Comparison of ENCODE assay signal across 11 mouse cellular contexts in genomic region chr7:15954436-15954835, GRCm38 (mm10). TPM values are rescaled to one million over a fixed set of nuclear protein-coding genes. Genes with fewer than 3 reads are reported as not detected.
DNase-seq lines count a peak whose midpoint lies in the region; ATAC-seq and TF ChIP-seq lines count a peak whose summit lies in the region.
"Had no signal": no experiment of that assay in that cellular context is flagged by ENCODE, and none has a peak within 500 bp of the region (broad histone marks: within the 10 kb centered on the region; RNA-seq: fewer than 3 reads in every experiment).

No protein-coding gene starts in this region.

- no peaks in the 10 kb centered on the region for H3K27me3 ChIP-seq in heart, embryonic 10.5 days (ENCODE audit: insufficient read depth, poor library complexity, severe bottlenecking)
- H3K27me3 ChIP-seq in kidney, embryonic 15.5 days = no peaks in the 10 kb centered on the region
- H3K27me3 ChIP-seq in MEL (ENCODE audit: control insufficient read depth in 1 of 2, insufficient read depth in 2 of 2, low read length in 2 of 2) = no peaks in the 10 kb centered on the region
- peaks cover 10% of the 10 kb centered on the region for H3K27me3 ChIP-seq in liver, embryonic 11.5 days (replicated peaks; ENCODE audit: control insufficient read depth, insufficient read depth, low read length)

- TF ChIP-seq POLR2A in MEL (IDR thresholded peaks at IDR 0.05; ENCODE audit: control insufficient read depth in 1 of 2, insufficient read depth in 1 of 2, low read depth in 1 of 2, low read length in 2 of 2, poor library complexity in 1 of 2) = no peak

- H3K4me3 ChIP-seq in heart, embryonic 10.5 days = no peak overlapping the region
- H3K4me3 ChIP-seq in kidney, embryonic 15.5 days (replicated peaks) = no peak overlapping the region
- peak overlapping the region; percentile 20 to 55; a peak in 3 of 4 replicates for H3K4me3 ChIP-seq in MEL (ENCODE audit: control insufficient read depth in 1 of 2, insufficient read depth in 1 of 2, low read depth in 2 of 2, low read length in 2 of 2)
- peak overlapping the region; percentile 45; the same call in 1 of the 2 replicates for H3K4me3 ChIP-seq in liver, embryonic 11.5 days (ENCODE audit: low read depth, low read length)
- H3K4me3 ChIP-seq: myocyte had no signal

- H3K4me2 ChIP-seq in kidney, embryonic 15.5 days = no peak overlapping the region
- peak overlapping the region; percentile 76 for H3K4me2 ChIP-seq in liver, embryonic 11.5 days

- no peak for ATAC-seq in kidney, embryonic 15.5 days (replicated peaks; ENCODE audit: low FRiP score)
- peak; percentile 32 for ATAC-seq in liver, embryonic 11.5 days (replicated peaks; ENCODE audit: low FRiP score)

- peaks cover 23% of the 10 kb centered on the region for H3K4me1 ChIP-seq in heart, embryonic 10.5 days
- peaks cover 17% of the 10 kb centered on the region for H3K4me1 ChIP-seq in kidney, embryonic 15.5 days
- peaks cover 0 to 43% of the 10 kb centered on the region in 2 experiments; a peak in 2 of 4 replicates for H3K4me1 ChIP-seq in MEL (ENCODE audit: control insufficient read depth in 1 of 2, insufficient read depth in 2 of 2, low read length in 2 of 2)
- peaks cover 36% of the 10 kb centered on the region for H3K4me1 ChIP-seq in liver, embryonic 11.5 days (replicated peaks; ENCODE audit: control insufficient read depth, insufficient read depth, low read length)

- no peak overlapping the region for H3K9ac ChIP-seq in kidney, embryonic 15.5 days
- peak overlapping the region; percentile 17; the same call in 1 of the 2 replicates for H3K9ac ChIP-seq in MEL (ENCODE audit: control insufficient read depth, low read depth, low read length, poor library complexity, severe bottlenecking)
- no peak overlapping the region for H3K9ac ChIP-seq in liver, embryonic 11.5 days (ENCODE audit: low read depth, low read length)

- H3K27ac ChIP-seq in heart, embryonic 10.5 days = 0 out of 2 replicates have a peak overlapping the region, but pooled peaks have one; percentile 73
- 0 out of 2 replicates have a peak overlapping the region, but pooled peaks have one; percentile 60 for H3K27ac ChIP-seq in kidney, embryonic 15.5 days
- H3K27ac ChIP-seq in MEL (ENCODE audit: control insufficient read depth, low read depth, low read length) = peak overlapping the region; percentile 82
- H3K27ac ChIP-seq in liver, embryonic 11.5 days (ENCODE audit: low read depth, low read length) = peak overlapping the region; percentile 46; the same call in 1 of the 2 replicates

- intact Hi-C loops in heart, postnatal 25 days (cut with DNase I) = no loop called here

- WGBS in heart, embryonic 10.5 days = 80% methylated on average over 7 of the region's 7 CpGs
- 93% methylated on average over 7 of the region's 7 CpGs for whole genome bisulfite sequencing in kidney, embryonic 15.5 days
- 50% methylated on average over 7 of the region's 7 CpGs for WGBS in liver, embryonic 11.5 days

- peaks cover 46% of the 10 kb centered on the region for H3K36me3 ChIP-seq in heart, embryonic 10.5 days
- peaks cover 53% of the 10 kb centered on the region for H3K36me3 ChIP-seq in kidney, embryonic 15.5 days
- H3K36me3 ChIP-seq in MEL (ENCODE audit: control insufficient read depth in 1 of 2, insufficient read depth in 2 of 2, low read length in 2 of 2) = peaks cover 0 to 31% of the 10 kb centered on the region in 2 experiments; a peak in 2 of 4 replicates
- no peaks in the 10 kb centered on the region for H3K36me3 ChIP-seq in liver, embryonic 11.5 days (ENCODE audit: control insufficient read depth, insufficient read depth, low read length)

- peak in 1 of 2 experiments; percentile 83; a peak in 2 of 4 replicates for TF ChIP-seq EP300 in MEL (IDR thresholded peaks at IDR 0.05; ENCODE audit: low read depth in 1 of 2, low read length in 2 of 2)

- H3K9me3 ChIP-seq in heart, embryonic 10.5 days = 0 out of 2 replicates have a peak, but pooled peaks cover 4% of the 10 kb centered on the region
- H3K9me3 ChIP-seq in kidney, embryonic 15.5 days (replicated peaks) = 0 out of 2 replicates have a peak, but pooled peaks cover 4% of the 10 kb centered on the region
- no peaks in the 10 kb centered on the region for H3K9me3 ChIP-seq in MEL (replicated peaks; ENCODE audit: insufficient read depth, low read length)
- no peaks in the 10 kb centered on the region for H3K9me3 ChIP-seq in liver, embryonic 11.5 days (ENCODE audit: control insufficient read depth, low read length)

- TF ChIP-seq RAD21 in MEL (IDR thresholded peaks at IDR 0.05; ENCODE audit: low read depth, low read length) = no peak

- no peaks in the 10 kb centered on the region for H3K79me2 ChIP-seq in MEL (ENCODE audit: control insufficient read depth, insufficient read depth, low read length, poor library complexity)

- TF ChIP-seq CTCF in MEL (IDR thresholded peaks at IDR 0.05 in 2 of 3, conservative IDR thresholded peaks at IDR 0.05 in 1 of 3; ENCODE audit: control insufficient read depth in 1 of 3, insufficient read depth in 1 of 3, low read depth in 2 of 3, low read length in 3 of 3, poor library complexity in 1 of 3, severe bottlenecking in 1 of 3) = no peak

- no peak for DNase-seq in heart, embryonic 10.5 days (ENCODE audit: low spot score)
- DNase-seq in heart, postnatal 25 days (ENCODE audit: low spot score) = no peak
- DNase-seq in kidney, adult 18-20 months = no peak
- DNase-seq in MEL (ENCODE audit: low read depth, low spot score) = peak; percentile 84
- no peak for DNase-seq in liver, embryonic 11.5 days (ENCODE audit: low spot score)
- DNase-seq in ovary, postnatal 14 days (ENCODE audit: low spot score) = no peak
- DNase-seq in natural killer cell, adult 2 months (ENCODE audit: low spot score in 2 of 2) = no peak
- DNase-seq: cerebellum, adult 9-10 months; layer of hippocampus, postnatal 36 days had no signal

TF ChIP-seq in MEL, 35 proteins besides CTCF, POLR2A, EP300 and RAD21 (continues in another document):
- TF ChIP-seq ZC3H11A (IDR thresholded peaks at IDR 0.05; ENCODE audit: low read depth, low read length) = no peak
- TF ChIP-seq GABPA (IDR thresholded peaks at IDR 0.05; ENCODE audit: low read depth, low read length) = no peak
- TF ChIP-seq BHLHE40 (IDR thresholded peaks at IDR 0.05; ENCODE audit: borderline replicate concordance, low read depth, low read length) = no peak
- 0 out of 2 replicates have a peak, but pooled peaks have one; percentile 28 for TF ChIP-seq ZMIZ1 (IDR thresholded peaks at IDR 0.05; ENCODE audit: low read depth, low read length)
- peak; percentile 61; the same call in 1 of the 2 replicates for TF ChIP-seq ETS1 (IDR thresholded peaks at IDR 0.05; ENCODE audit: low read depth, low read length)
- TF ChIP-seq SMC3 (IDR thresholded peaks at IDR 0.05; ENCODE audit: low read depth, low read length) = no peak
- peak; percentile 76; the same call in 1 of the 2 replicates for TF ChIP-seq MAX (IDR thresholded peaks at IDR 0.05; ENCODE audit: low read length)
- TF ChIP-seq TBP (IDR thresholded peaks at IDR 0.05; ENCODE audit: low read depth, low read length) = no peak
- TF ChIP-seq CHD2 (IDR thresholded peaks at IDR 0.05; ENCODE audit: low read length) = no peak
- no peak for TF ChIP-seq NRF1 (IDR thresholded peaks at IDR 0.05; ENCODE audit: insufficient read depth, low read depth, low read length, poor library complexity, severe bottlenecking)
- TF ChIP-seq MEF2A (IDR thresholded peaks at IDR 0.05; ENCODE audit: extremely low read depth, insufficient replicate concordance, low read depth, low read length, poor library complexity, severe bottlenecking) = no peak
- TF ChIP-seq RCOR1 (IDR thresholded peaks at IDR 0.05; ENCODE audit: low read depth, low read length) = no peak; the same call in 1 of the 2 replicates
- no peak for TF ChIP-seq HCFC1 (IDR thresholded peaks at IDR 0.05; ENCODE audit: low read depth, low read length)
- no peak for TF ChIP-seq POLR2AphosphoS2 (IDR thresholded peaks at IDR 0.05; ENCODE audit: low read length)
- TF ChIP-seq MAZ (IDR thresholded peaks at IDR 0.05; ENCODE audit: low read depth, low read length) = no peak
- no peak for TF ChIP-seq E2F4 (IDR thresholded peaks at IDR 0.05; ENCODE audit: borderline replicate concordance, low read depth, low read length)
- no peak for TF ChIP-seq UBTF (IDR thresholded peaks at IDR 0.05; ENCODE audit: borderline replicate concordance, insufficient read depth, low read depth, low read length)
- TF ChIP-seq ZKSCAN1 (IDR thresholded peaks at IDR 0.05; ENCODE audit: low read depth, low read length) = no peak
- TF ChIP-seq USF2 (IDR thresholded peaks at IDR 0.05; ENCODE audit: borderline replicate concordance in 1 of 2, insufficient read depth in 1 of 2, low read depth in 1 of 2, low read length in 2 of 2) = no peak

RNA-seq across cellular contexts. Expression of gene Nop53, which starts 8.6 kb away (rescaled TPM):
- polyA plus RNA-seq in heart, embryonic 10.5 days (2016; fragmentation: Nextera tagmentation; extraction: Ambion mirVana) = 136 and 152 TPM in 2 replicates
- 100 to 1,000 TPM; 123 to 127 TPM for total RNA-seq in heart, postnatal 25 days (2021)
- polyA plus RNA-seq in kidney, embryonic 15.5 days (2015; fragmentation: Nextera tagmentation; extraction: Ambion mirVana) = 194 and 195 TPM in 2 replicates
- 310 and 359 TPM in 2 replicates for total RNA-seq in MEL (2012; rRNA removed)
- 100 to 1,000 TPM in 1 of 2 experiments, not detected in 1; 482 TPM for polyA plus RNA-seq in MEL (2012; ENCODE audit: insufficient read depth in 1 of 2, insufficient read length in 2 of 2, low read depth in 1 of 2, low replicate concordance in 2 of 2, missing spikeins in 1 of 2)
- polyA plus RNA-seq in liver, embryonic 11.5 days (2014; fragmentation: Nextera tagmentation; extraction: Ambion mirVana) = 217 and 219 TPM in 2 replicates

RNA-seq across cellular contexts. Expression of gene Ehd2, which starts 12.9 kb away (rescaled TPM):
- polyA plus RNA-seq in heart, embryonic 10.5 days (2016; fragmentation: Nextera tagmentation; extraction: Ambion mirVana) = 22.1 and 26.2 TPM in 2 replicates
- 100 to 1,000 TPM; 112 to 129 TPM for total RNA-seq in heart, postnatal 25 days (2021)
- polyA plus RNA-seq in kidney, embryonic 15.5 days (2015; fragmentation: Nextera tagmentation; extraction: Ambion mirVana) = 39.4 and 39.5 TPM in 2 replicates
- total RNA-seq in MEL (2012; rRNA removed) = 2.5 and 3.2 TPM in 2 replicates
- 1 to 10 TPM in 1 of 2 experiments, not detected in 1; 6.2 TPM for polyA plus RNA-seq in MEL (2012; ENCODE audit: insufficient read depth in 1 of 2, insufficient read length in 2 of 2, low read depth in 1 of 2, low replicate concordance in 2 of 2, missing spikeins in 1 of 2)
- polyA plus RNA-seq in liver, embryonic 11.5 days (2014; fragmentation: Nextera tagmentation; extraction: Ambion mirVana) = 7.5 and 10.8 TPM in 2 replicates

RNA-seq across cellular contexts. Expression of gene Selenow, which starts 32.2 kb away (rescaled TPM):
- polyA plus RNA-seq in heart, embryonic 10.5 days (2016; fragmentation: Nextera tagmentation; extraction: Ambion mirVana) = 750 and 752 TPM in 2 replicates
- total RNA-seq in heart, postnatal 25 days (2021) = 100 to 1,000 TPM; 148 to 155 TPM
- 745 and 748 TPM in 2 replicates for polyA plus RNA-seq in kidney, embryonic 15.5 days (2015; fragmentation: Nextera tagmentation; extraction: Ambion mirVana)
- 13.1 and 15.8 TPM in 2 replicates for total RNA-seq in MEL (2012; rRNA removed)
- 10 to 100 TPM in 1 of 2 experiments, not detected in 1; 71.2 TPM for polyA plus RNA-seq in MEL (2012; ENCODE audit: insufficient read depth in 1 of 2, insufficient read length in 2 of 2, low read depth in 1 of 2, low replicate concordance in 2 of 2, missing spikeins in 1 of 2)
- polyA plus RNA-seq in liver, embryonic 11.5 days (2014; fragmentation: Nextera tagmentation; extraction: Ambion mirVana) = 557 and 609 TPM in 2 replicates

Comparison
In these comparisons a context has a peak if more than half of its experiments do, and no peak if none do; other contexts are left out.
1. H3K4me3 ChIP-seq: peak in MEL (2 of 2) and liver, embryonic 11.5 days (single experiment); none in heart, embryonic 10.5 days (single experiment) and kidney, embryonic 15.5 days (single experiment).
2. Peak in every context shown above with its lines, with median percentiles within 50 percentile points of each other: H3K27ac ChIP-seq.